Mouse (Mus musculus): ENCODE results near the gene Ncoa1. TPM values are rescaled to one million over a fixed set of nuclear protein-coding genes. Genes with fewer than 3 reads are reported as not detected.
A peak's percentile ranks its signal among the peaks of the same experiment; 100 is the strongest.

The Ncoa1 gene
- total and polyA plus RNA-seq, 2 experiments from 2014 or later = 7.8 to 15.6 TPM

- H3K27me3 ChIP-seq (ENCODE audit: control insufficient read depth, insufficient read depth, low read length) = no peaks in the 10 kb centered on the region
- no peaks in the 10 kb centered on the region for H3K4me1 ChIP-seq (ENCODE audit: control insufficient read depth, insufficient read depth)
- no peak for TF ChIP-seq CTCF (IDR thresholded peaks at IDR 0.05; ENCODE audit: low read depth)
- no peak for TF ChIP-seq EP300 (IDR thresholded peaks at IDR 0.05; ENCODE audit: low read depth)
- H3K9me3 ChIP-seq (replicated peaks; ENCODE audit: control insufficient read depth, low read length) = no peaks in the 10 kb centered on the region
- peak overlapping the region; percentile 45; the same call in 1 of the 2 replicates for H3K4me2 ChIP-seq (ENCODE audit: low read depth, low read length)
- peak; percentile 24 for DNase-seq (ENCODE audit: low spot score)
- H3K27ac ChIP-seq (ENCODE audit: low read depth) = peak overlapping the region; percentile 52; the same call in 1 of the 2 replicates
- peak overlapping the region; percentile 16; the same call in 1 of the 2 replicates for H3K4me3 ChIP-seq (ENCODE audit: low read depth, low read length)
- WGBS = 62% methylated on average over 12 of the region's 12 CpGs
- H3K9ac ChIP-seq (replicated peaks; ENCODE audit: low read depth, low read length) = no peak overlapping the region
- ATAC-seq (ENCODE audit: insufficient read depth, low read depth) = no peak
- H3K36me3 ChIP-seq (replicated peaks; ENCODE audit: control insufficient read depth, insufficient read depth, low read length) = no peaks in the 10 kb centered on the region
Measured at GRCm38 (mm10) chr12:4509591-4510061, 32.6 kb upstream of the Ncoa1 start.

- WGBS = 50% methylated on average over 1 of the region's 1 CpGs
Measured at GRCm38 (mm10) chr12:4508182-4508581, 31.2 kb upstream of the Ncoa1 start.

GRCm38 (mm10) chr12:4507461-4507860, 30.5 kb upstream of the Ncoa1 start:
- whole genome bisulfite sequencing = 37% methylated on average over 5 of the region's 6 CpGs
- H3K9ac ChIP-seq (replicated peaks; ENCODE audit: low read depth, low read length) = no peak overlapping the region

More at GRCm38 (mm10) chr12:4508182-4508581, 31.2 kb upstream of the Ncoa1 start:
- H3K4me1 ChIP-seq (ENCODE audit: control insufficient read depth, insufficient read depth) = no peaks in the 10 kb centered on the region
- TF ChIP-seq CTCF (IDR thresholded peaks at IDR 0.05; ENCODE audit: low read depth) (no peak), EP300 (IDR thresholded peaks at IDR 0.05; ENCODE audit: low read depth) (no peak)
- no peak for ATAC-seq (ENCODE audit: insufficient read depth, low read depth)
- H3K4me2 ChIP-seq (ENCODE audit: low read depth, low read length) = no peak overlapping the region
- no peak overlapping the region for H3K9ac ChIP-seq (replicated peaks; ENCODE audit: low read depth, low read length)
- no peaks in the 10 kb centered on the region for H3K27me3 ChIP-seq (ENCODE audit: control insufficient read depth, insufficient read depth, low read length)
- no peaks in the 10 kb centered on the region for H3K36me3 ChIP-seq (replicated peaks; ENCODE audit: control insufficient read depth, insufficient read depth, low read length)
- DNase-seq (ENCODE audit: low spot score) = no peak
- no peak overlapping the region for H3K27ac ChIP-seq (ENCODE audit: low read depth)
- H3K4me3 ChIP-seq (ENCODE audit: low read depth, low read length) = no peak overlapping the region
- no peaks in the 10 kb centered on the region for H3K9me3 ChIP-seq (replicated peaks; ENCODE audit: control insufficient read depth, low read length)

GRCm38 (mm10) chr12:4506810-4507430, 29.9 kb upstream of the Ncoa1 start:
- WGBS = 49% methylated on average over 7 of the region's 7 CpGs
- no peak overlapping the region for H3K9ac ChIP-seq (replicated peaks; ENCODE audit: low read depth, low read length)
- no peaks in the 10 kb centered on the region for H3K4me1 ChIP-seq (ENCODE audit: control insufficient read depth, insufficient read depth)
- no peaks in the 10 kb centered on the region for H3K36me3 ChIP-seq (replicated peaks; ENCODE audit: control insufficient read depth, insufficient read depth, low read length)
- TF ChIP-seq CTCF (IDR thresholded peaks at IDR 0.05; ENCODE audit: low read depth) (no peak), EP300 (IDR thresholded peaks at IDR 0.05; ENCODE audit: low read depth) (no peak)
- H3K4me3 ChIP-seq (ENCODE audit: low read depth, low read length) = no peak overlapping the region
- no peak overlapping the region for H3K4me2 ChIP-seq (ENCODE audit: low read depth, low read length)
- DNase-seq (ENCODE audit: low spot score) (no peak), ATAC-seq (ENCODE audit: insufficient read depth, low read depth) (no peak)
- no peaks in the 10 kb centered on the region for H3K27me3 ChIP-seq (ENCODE audit: control insufficient read depth, insufficient read depth, low read length)
- no peaks in the 10 kb centered on the region for H3K9me3 ChIP-seq (replicated peaks; ENCODE audit: control insufficient read depth, low read length)
- H3K27ac ChIP-seq (ENCODE audit: low read depth) = no peak overlapping the region

More at GRCm38 (mm10) chr12:4507461-4507860, 30.5 kb upstream of the Ncoa1 start:
- Histone ChIP-seq H3K9me3 (replicated peaks; ENCODE audit: control insufficient read depth, low read length) (no peaks in the 10 kb centered on the region), H3K27me3 (ENCODE audit: control insufficient read depth, insufficient read depth, low read length) (no peaks in the 10 kb centered on the region), H3K4me2 (ENCODE audit: low read depth, low read length) (no peak overlapping the region), H3K4me1 (ENCODE audit: control insufficient read depth, insufficient read depth) (no peaks in the 10 kb centered on the region), H3K36me3 (replicated peaks; ENCODE audit: control insufficient read depth, insufficient read depth, low read length) (no peaks in the 10 kb centered on the region), H3K4me3 (ENCODE audit: low read depth, low read length) (no peak overlapping the region), H3K27ac (ENCODE audit: low read depth) (no peak overlapping the region)
- no peak for ATAC-seq (ENCODE audit: insufficient read depth, low read depth)
- TF ChIP-seq EP300 (IDR thresholded peaks at IDR 0.05; ENCODE audit: low read depth) (no peak), CTCF (IDR thresholded peaks at IDR 0.05; ENCODE audit: low read depth) (no peak)
- no peak for DNase-seq (ENCODE audit: low spot score)

GRCm38 (mm10) chr12:4505298-4505697, 28.3 kb upstream of the Ncoa1 start:
- Histone ChIP-seq H3K4me2 (ENCODE audit: low read depth, low read length) (no peak overlapping the region), H3K9me3 (replicated peaks; ENCODE audit: control insufficient read depth, low read length) (no peaks in the 10 kb centered on the region), H3K4me3 (ENCODE audit: low read depth, low read length) (no peak overlapping the region), H3K27ac (ENCODE audit: low read depth) (no peak overlapping the region), H3K9ac (replicated peaks; ENCODE audit: low read depth, low read length) (no peak overlapping the region), H3K27me3 (ENCODE audit: control insufficient read depth, insufficient read depth, low read length) (no peaks in the 10 kb centered on the region), H3K4me1 (ENCODE audit: control insufficient read depth, insufficient read depth) (no peaks in the 10 kb centered on the region), H3K36me3 (replicated peaks; ENCODE audit: control insufficient read depth, insufficient read depth, low read length) (no peaks in the 10 kb centered on the region)
- no peak for ATAC-seq (ENCODE audit: insufficient read depth, low read depth)
- TF ChIP-seq CTCF (IDR thresholded peaks at IDR 0.05; ENCODE audit: low read depth) (no peak), EP300 (IDR thresholded peaks at IDR 0.05; ENCODE audit: low read depth) (no peak)
- DNase-seq (ENCODE audit: low spot score) = no peak
- 53% methylated on average over 6 of the region's 6 CpGs for WGBS
